Mouse (Mus musculus): ENCODE measurements around the gene Uqcc3.
A peak's percentile ranks its signal among the peaks of the same experiment; 100 is the strongest.
"Not testable (repeated sequence)": the region's sequence is repeated elsewhere in the genome, so short reads cannot be mapped to it uniquely, and the experiment has no call there.

Uqcc3 gene

GRCm38 (mm10) chr19:8880311-8881033, at the start of gene Uqcc3:
TSS of gene Uqcc3 (minus strand) at chr19:8880923.
- peak; percentile 86 to 88 for DNase-seq (ENCODE audit: low spot score in 2 of 2)

- no peak for DNase-seq (ENCODE audit: low spot score in 2 of 2)
Observed at GRCm38 (mm10) chr19:8930117-8930516, 49.4 kb upstream of the Uqcc3 start.

- no peak for DNase-seq (ENCODE audit: low spot score in 2 of 2)
Observed at GRCm38 (mm10) chr19:8929224-8930088, 48.7 kb upstream of the Uqcc3 start, which contains the start of the genes Rom1 and Eml3. TSS of gene Rom1 (minus strand) at chr19:8929356. TSS of gene Eml3 (plus strand) at chr19:8929552.

GRCm38 (mm10) chr19:8928689-8929223, 48.0 kb upstream of the Uqcc3 start:
- no peak for DNase-seq (ENCODE audit: low spot score in 2 of 2)

GRCm38 (mm10) chr19:8927891-8928525, 47.3 kb upstream of the Uqcc3 start:
- no peak for DNase-seq (ENCODE audit: low spot score in 2 of 2)

GRCm38 (mm10) chr19:8926766-8927165, 46.0 kb upstream of the Uqcc3 start:
- DNase-seq (ENCODE audit: low spot score in 2 of 2), result no peak

GRCm38 (mm10) chr19:8921741-8922140, 41.0 kb upstream of the Uqcc3 start:
- DNase-seq (ENCODE audit: low spot score in 2 of 2), result no peak

GRCm38 (mm10) chr19:8920836-8921291, 40.1 kb upstream of the Uqcc3 start:
- no peak for DNase-seq (ENCODE audit: low spot score in 2 of 2)

- peak; percentile 92 to 94 for DNase-seq (ENCODE audit: low spot score in 2 of 2)
Observed at GRCm38 (mm10) chr19:8920073-8920736, 39.5 kb upstream of the Uqcc3 start, which contains the start of gene B3gat3. TSS of gene B3gat3 (plus strand) at chr19:8920374.

- no peak for DNase-seq (ENCODE audit: low spot score in 2 of 2)
Observed at GRCm38 (mm10) chr19:8919684-8920072, 39.0 kb upstream of the Uqcc3 start.

- DNase-seq (ENCODE audit: low spot score in 2 of 2), result no peak
Observed at GRCm38 (mm10) chr19:8919000-8919399, 38.3 kb upstream of the Uqcc3 start.

- peak in 1 of 2 experiments; percentile 61 for DNase-seq (ENCODE audit: low spot score in 2 of 2)
Observed at GRCm38 (mm10) chr19:8914212-8914611, 33.5 kb upstream of the Uqcc3 start.

- no peak for DNase-seq (ENCODE audit: low spot score in 2 of 2)
Observed at GRCm38 (mm10) chr19:8911810-8912209, 31.1 kb upstream of the Uqcc3 start.

GRCm38 (mm10) chr19:8908531-8908930, 27.8 kb upstream of the Uqcc3 start:
- no peak for DNase-seq (ENCODE audit: low spot score in 2 of 2)

GRCm38 (mm10) chr19:8903412-8903811, 22.7 kb upstream of the Uqcc3 start:
- no peak for DNase-seq (ENCODE audit: low spot score in 2 of 2)

GRCm38 (mm10) chr19:8899079-8899478, 18.4 kb upstream of the Uqcc3 start:
- no peak for DNase-seq (ENCODE audit: low spot score in 2 of 2)

GRCm38 (mm10) chr19:8898576-8898975, 17.9 kb upstream of the Uqcc3 start:
- no peak for DNase-seq (ENCODE audit: low spot score in 2 of 2)

GRCm38 (mm10) chr19:8897865-8898495, 17.3 kb upstream of the Uqcc3 start, which contains the start of gene Ganab:
TSS of gene Ganab (plus strand) at chr19:8898071.
- peak; percentile 95 to 97 for DNase-seq (ENCODE audit: low spot score in 2 of 2)

GRCm38 (mm10) chr19:8897211-8897864, 16.6 kb upstream of the Uqcc3 start:
- not testable (repeated sequence) for DNase-seq (ENCODE audit: low spot score in 2 of 2)

GRCm38 (mm10) chr19:8896231-8896630, 15.5 kb upstream of the Uqcc3 start:
- not testable (repeated sequence) for DNase-seq (ENCODE audit: low spot score in 2 of 2)
